Mouse (Mus musculus): ENCODE data around the gene Ap3d1.

DNA sequence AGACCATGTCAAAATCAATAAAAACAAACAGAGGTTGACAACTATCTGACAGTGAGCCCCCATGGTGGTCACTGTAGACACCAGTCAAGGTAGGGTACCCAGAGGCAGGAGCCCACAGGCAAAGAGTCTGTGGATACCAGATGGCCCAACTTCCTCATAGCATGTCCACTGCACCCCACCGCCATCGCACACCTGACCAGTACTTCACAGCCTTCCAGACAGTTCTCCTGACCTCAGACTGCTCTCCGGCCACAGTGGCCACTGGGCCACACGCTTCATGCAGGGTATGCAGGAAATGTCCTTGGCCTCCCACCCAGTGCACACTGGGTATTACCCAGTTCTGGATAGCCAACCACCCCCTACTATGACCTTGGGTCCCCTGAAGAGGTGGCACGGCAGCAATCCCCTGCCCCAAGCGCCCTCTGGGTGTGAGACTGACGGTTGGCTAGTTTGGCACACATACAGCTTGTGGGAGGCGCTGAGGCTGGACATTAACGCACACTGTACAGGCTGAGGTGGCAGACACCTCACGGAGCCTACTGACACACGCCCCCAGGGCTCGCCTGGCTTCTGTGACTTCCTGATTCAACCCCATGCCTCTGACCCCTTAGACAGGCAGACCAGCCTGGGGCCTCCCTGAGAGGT, 48.5 kb downstream of the Ap3d1 start:
- TF ChIP-seq CTCF (IDR thresholded peaks at IDR 0.05; ENCODE audit: borderline replicate concordance, extremely low read depth, insufficient read depth, insufficient read length): no peak
- TF ChIP-seq POLR2A (IDR thresholded peaks at IDR 0.05; ENCODE audit: borderline replicate concordance, extremely low read depth, insufficient read depth, insufficient read length, poor library complexity, severe bottlenecking): no peak
